Mouse (Mus musculus) kidney, adult 11 months (tissue): Measurements from ENCODE around the gene Sec22a.

Experiments used
- DNase-seq: peaks from one replicate; pipeline ENCODE4 v3.0.0; 2022

Sec22a gene

GRCm38 (mm10) chr16:35309634-35310033, 54.1 kb downstream of the Sec22a start:
- DNase-seq, result peak; percentile 33

- no peak for DNase-seq
Observed at GRCm38 (mm10) chr16:35308486-35309143, 55.1 kb downstream of the Sec22a start.

GRCm38 (mm10) chr16:35308016-35308415, 55.7 kb downstream of the Sec22a start:
- DNase-seq, result no peak

- no peak for DNase-seq
Observed at GRCm38 (mm10) chr16:35307331-35307730, 56.4 kb downstream of the Sec22a start.

GRCm38 (mm10) chr16:35306631-35307030, 57.1 kb downstream of the Sec22a start:
- DNase-seq, result no peak

- no peak for DNase-seq
Observed at GRCm38 (mm10) chr16:35305226-35305625, 58.5 kb downstream of the Sec22a start.

- no peak for DNase-seq
Observed at GRCm38 (mm10) chr16:35304416-35304815, 59.3 kb downstream of the Sec22a start.

- no peak for DNase-seq
Observed at GRCm38 (mm10) chr16:35303721-35304120, 60.0 kb downstream of the Sec22a start.

- no peak for DNase-seq
Observed at GRCm38 (mm10) chr16:35302441-35303280, 61.1 kb downstream of the Sec22a start.

- no peak for DNase-seq
Observed at GRCm38 (mm10) chr16:35300156-35300555, 63.6 kb downstream of the Sec22a start.

- no peak for DNase-seq
Observed at GRCm38 (mm10) chr16:35297786-35298185, 65.9 kb downstream of the Sec22a start.

GRCm38 (mm10) chr16:35287244-35287643, 76.5 kb downstream of the Sec22a start:
- DNase-seq, result no peak

- no peak for DNase-seq
Observed at GRCm38 (mm10) chr16:35285821-35286220, 77.9 kb downstream of the Sec22a start.

GRCm38 (mm10) chr16:35282456-35282855, 81.3 kb downstream of the Sec22a start:
- DNase-seq, result no peak

- DNase-seq, result no peak
Observed at GRCm38 (mm10) chr16:35278166-35278565, 85.6 kb downstream of the Sec22a start.

- DNase-seq, result no peak
Observed at GRCm38 (mm10) chr16:35272417-35272816, 91.3 kb downstream of the Sec22a start.

- no peak for DNase-seq
Observed at GRCm38 (mm10) chr16:35271572-35271971, 92.1 kb downstream of the Sec22a start.

GRCm38 (mm10) chr16:35270945-35271344, 92.8 kb downstream of the Sec22a start:
- no peak for DNase-seq

GRCm38 (mm10) chr16:35270353-35270934, 93.3 kb downstream of the Sec22a start:
- DNase-seq, result peak; percentile 74
